Mouse (Mus musculus) testis, postnatal 14 days (tissue): Measurements from ENCODE around the gene Ep300.
A peak's percentile ranks its signal among the peaks of the same experiment; 100 is the strongest.

Experiments
- DNase-seq: peaks from one replicate; pipeline ENCODE4 v3.0.0; 2021; ENCODE audit warnings: low spot score

The Ep300 gene

GRCm38 (mm10) chr15:81584913-81585745, at the start of gene Ep300:
Gene Ep300 (plus strand): TSS chr15:81585351.
- DNase-seq, result peak; percentile 98

- no peak for DNase-seq
Observed at GRCm38 (mm10) chr15:81535881-81536351, 49.2 kb upstream of the Ep300 start.

GRCm38 (mm10) chr15:81538149-81538548, 47.0 kb upstream of the Ep300 start:
- DNase-seq, result no peak

- DNase-seq, result no peak
Observed at GRCm38 (mm10) chr15:81539560-81539959, 45.6 kb upstream of the Ep300 start.

- DNase-seq, result no peak
Observed at GRCm38 (mm10) chr15:81544916-81545315, 40.2 kb upstream of the Ep300 start.

GRCm38 (mm10) chr15:81545387-81546176, 39.6 kb upstream of the Ep300 start:
- DNase-seq, result no peak

- DNase-seq, result no peak
Observed at GRCm38 (mm10) chr15:81553455-81553854, 31.7 kb upstream of the Ep300 start.

GRCm38 (mm10) chr15:81554558-81555297, 30.4 kb upstream of the Ep300 start:
- DNase-seq, result peak; percentile 23

GRCm38 (mm10) chr15:81555986-81556385, 29.2 kb upstream of the Ep300 start:
- DNase-seq, result no peak

GRCm38 (mm10) chr15:81561501-81561900, 23.6 kb upstream of the Ep300 start:
- DNase-seq, result no peak

GRCm38 (mm10) chr15:81561996-81562395, 23.2 kb upstream of the Ep300 start:
- DNase-seq, result no peak

GRCm38 (mm10) chr15:81562491-81563488, 22.4 kb upstream of the Ep300 start:
- DNase-seq, result no peak

- no peak for DNase-seq
Observed at GRCm38 (mm10) chr15:81568093-81568492, 17.1 kb upstream of the Ep300 start.

- DNase-seq, result no peak
Observed at GRCm38 (mm10) chr15:81568592-81568991, 16.6 kb upstream of the Ep300 start.

- no peak for DNase-seq
Observed at GRCm38 (mm10) chr15:81576961-81577360, 8.2 kb upstream of the Ep300 start.

GRCm38 (mm10) chr15:81577743-81578165, 7.4 kb upstream of the Ep300 start:
- DNase-seq, result no peak

GRCm38 (mm10) chr15:81584466-81584865, 685 bp upstream of the Ep300 start:
- DNase-seq, result no peak

GRCm38 (mm10) chr15:81585746-81586461, 753 bp downstream of the Ep300 start:
- DNase-seq, result peak; percentile 87

- DNase-seq, result no peak
Observed at GRCm38 (mm10) chr15:81586466-81586865, 1.3 kb downstream of the Ep300 start.

GRCm38 (mm10) chr15:81587686-81588085, 2.5 kb downstream of the Ep300 start:
- DNase-seq, result no peak
